Mouse (Mus musculus) erythroblast, adult 5-6 weeks (primary cell): ENCODE measurements around the gene Gm7534. TPM values are rescaled to one million over a fixed set of nuclear protein-coding genes. Genes with fewer than 3 reads are reported as not detected.
"Not testable (repeated sequence)": the region's sequence is repeated elsewhere in the genome, so short reads cannot be mapped to it uniquely, and the experiment has no call there.

Experiments
- ATAC-seq: replicated peaks from 2 replicates; pipeline ENCODE4 v1.8.0; 2016; ENCODE audit warnings: moderate number of reproducible peaks, mild to moderate bottlenecking, moderate TSS enrichment, inconsistent platforms; ENCODE audit not compliant: poor library complexity, low FRiP score, severe bottlenecking
- total RNA-seq, 2 experiments: library from RNA; stranded (forward) in 1 of 2; stranded (reverse) in 1 of 2; fragments of 150-400 nt in 1 of 2; fragments of 200-764, 138-1000 nt in 1 of 2; gene quantifications; 2 replicates each; pipeline versions ENCODE4 v1.2.3 to v1.2.4; 2015 to 2017; ENCODE audit warnings: low replicate concordance in 2 of 2

Gene Gm7534
- total RNA-seq, 2 experiments from 2014 or later: not detected

- ATAC-seq: no peak
These were observed 50.7 kb downstream of the Gm7534 start for GRCm38 (mm10) chr4:134152112-134152511.

- ATAC-seq: no peak
These were observed 53.4 kb downstream of the Gm7534 start for GRCm38 (mm10) chr4:134149389-134149788.

GRCm38 (mm10) chr4:134144297-134144696, 58.5 kb downstream of the Gm7534 start:
- not testable (repeated sequence) for ATAC-seq

Other genes starting within 250 kb of the Gm7534 start
- gene Hmgn2, start 234.4 kb downstream of the Gm7534 start, total RNA-seq (2015; ENCODE audit: low replicate concordance): 970 and 984 TPM in 2 replicates
- gene Hmgn2, start 234.4 kb downstream of the Gm7534 start, total RNA-seq (2017; ENCODE audit: low replicate concordance): 403 and 537 TPM in 2 replicates
- gene Dhdds, start 202.1 kb downstream of the Gm7534 start, total RNA-seq (2015; ENCODE audit: low replicate concordance): 9.6 and 17.3 TPM in 2 replicates
- gene Dhdds, start 202.1 kb downstream of the Gm7534 start, total RNA-seq (2017; ENCODE audit: low replicate concordance): 6.6 and 12.2 TPM in 2 replicates
- gene Lin28a, start 184.2 kb downstream of the Gm7534 start, total RNA-seq (2015; ENCODE audit: low replicate concordance): 3.3 TPM in 1 of 2 replicates, not detected in the other
- 6.4 and 8.9 TPM in 2 replicates for gene Lin28a, start 184.2 kb downstream of the Gm7534 start, total RNA-seq (2017; ENCODE audit: low replicate concordance)
- gene Zfp683, start 149.2 kb downstream of the Gm7534 start, total RNA-seq (2015; ENCODE audit: low replicate concordance): not detected in 2 replicates
- gene Zfp683, start 149.2 kb downstream of the Gm7534 start, total RNA-seq (2017; ENCODE audit: low replicate concordance): not detected in 2 replicates
- not detected in 2 replicates for gene Crybg2, start 142.2 kb downstream of the Gm7534 start, total RNA-seq (2015; ENCODE audit: low replicate concordance)
- gene Crybg2, start 142.2 kb downstream of the Gm7534 start, total RNA-seq (2017; ENCODE audit: low replicate concordance): not detected in 2 replicates
- gene Cd52, start 107.9 kb downstream of the Gm7534 start, total RNA-seq (2015; ENCODE audit: low replicate concordance): 324 and 347 TPM in 2 replicates
- gene Cd52, start 107.9 kb downstream of the Gm7534 start, total RNA-seq (2017; ENCODE audit: low replicate concordance): 146 and 324 TPM in 2 replicates
- 0.84 TPM in 1 of 2 replicates, not detected in the other for gene Ubxn11, start 100.4 kb downstream of the Gm7534 start, total RNA-seq (2015; ENCODE audit: low replicate concordance)
- gene Ubxn11, start 100.4 kb downstream of the Gm7534 start, total RNA-seq (2017; ENCODE audit: low replicate concordance): 2.4 TPM in 1 of 2 replicates, not detected in the other
- gene Sh3bgrl3, start 74.2 kb downstream of the Gm7534 start, total RNA-seq (2015; ENCODE audit: low replicate concordance): 231 and 242 TPM in 2 replicates
- gene Sh3bgrl3, start 74.2 kb downstream of the Gm7534 start, total RNA-seq (2017; ENCODE audit: low replicate concordance): 56.2 and 119 TPM in 2 replicates
- 20.3 and 29.2 TPM in 2 replicates for gene Cep85, start 15.9 kb downstream of the Gm7534 start, total RNA-seq (2015; ENCODE audit: low replicate concordance)
- 50.7 and 68.1 TPM in 2 replicates for gene Cep85, start 15.9 kb downstream of the Gm7534 start, total RNA-seq (2017; ENCODE audit: low replicate concordance)
- not detected in 2 replicates for gene Catsper4, start 24.4 kb upstream of the Gm7534 start, total RNA-seq (2015; ENCODE audit: low replicate concordance)
- gene Catsper4, start 24.4 kb upstream of the Gm7534 start, total RNA-seq (2017; ENCODE audit: low replicate concordance): not detected in 2 replicates
- not detected in 2 replicates for gene Cnksr1, start 35.4 kb upstream of the Gm7534 start, total RNA-seq (2015; ENCODE audit: low replicate concordance)
- gene Cnksr1, start 35.4 kb upstream of the Gm7534 start, total RNA-seq (2017; ENCODE audit: low replicate concordance): not detected in 2 replicates
- not detected in 2 replicates for gene E130218I03Rik, start 40.7 kb upstream of the Gm7534 start, total RNA-seq (2015; ENCODE audit: low replicate concordance)
- gene E130218I03Rik, start 40.7 kb upstream of the Gm7534 start, total RNA-seq (2017; ENCODE audit: low replicate concordance): 0.70 TPM in 1 of 2 replicates, not detected in the other
- gene Zfp593, start 42.6 kb upstream of the Gm7534 start, total RNA-seq (2015; ENCODE audit: low replicate concordance): 0.38 and 0.63 TPM in 2 replicates
- 0.84 and 1.4 TPM in 2 replicates for gene Zfp593, start 42.6 kb upstream of the Gm7534 start, total RNA-seq (2017; ENCODE audit: low replicate concordance)
- not detected in 2 replicates for gene Gm30191, start 43.9 kb upstream of the Gm7534 start, total RNA-seq (2015; ENCODE audit: low replicate concordance)
- not detected in 2 replicates for gene Gm30191, start 43.9 kb upstream of the Gm7534 start, total RNA-seq (2017; ENCODE audit: low replicate concordance)
- not detected in 2 replicates for gene Grrp1, start 51.1 kb upstream of the Gm7534 start, total RNA-seq (2015; ENCODE audit: low replicate concordance)
- not detected in 2 replicates for gene Grrp1, start 51.1 kb upstream of the Gm7534 start, total RNA-seq (2017; ENCODE audit: low replicate concordance)
- 9.8 and 12.3 TPM in 2 replicates for gene Pdik1l, start 84.9 kb upstream of the Gm7534 start, total RNA-seq (2015; ENCODE audit: low replicate concordance)
- gene Pdik1l, start 84.9 kb upstream of the Gm7534 start, total RNA-seq (2017; ENCODE audit: low replicate concordance): 13.2 and 16.2 TPM in 2 replicates
- not detected in 2 replicates for gene Trim63, start 112.1 kb upstream of the Gm7534 start, total RNA-seq (2015; ENCODE audit: low replicate concordance)
- gene Trim63, start 112.1 kb upstream of the Gm7534 start, total RNA-seq (2017; ENCODE audit: low replicate concordance): not detected in 2 replicates
- gene Slc30a2, start 140.2 kb upstream of the Gm7534 start, total RNA-seq (2015; ENCODE audit: low replicate concordance): not detected in 2 replicates
- not detected in 2 replicates for gene Slc30a2, start 140.2 kb upstream of the Gm7534 start, total RNA-seq (2017; ENCODE audit: low replicate concordance)
- not detected in 2 replicates for gene Extl1, start 180.8 kb upstream of the Gm7534 start, total RNA-seq (2015; ENCODE audit: low replicate concordance)
- gene Extl1, start 180.8 kb upstream of the Gm7534 start, total RNA-seq (2017; ENCODE audit: low replicate concordance): 0.42 TPM in 1 of 2 replicates, not detected in the other
- gene Pafah2, start 193.3 kb upstream of the Gm7534 start, total RNA-seq (2015; ENCODE audit: low replicate concordance): 3.1 and 3.3 TPM in 2 replicates
- gene Pafah2, start 193.3 kb upstream of the Gm7534 start, total RNA-seq (2017; ENCODE audit: low replicate concordance): 1.5 and 3.9 TPM in 2 replicates